Mouse (Mus musculus): ENCODE results near the gene Vnn1. TPM values are rescaled to one million over a fixed set of nuclear protein-coding genes. Genes with fewer than 3 reads are reported as not detected.

Gene Vnn1
- polyA plus RNA-seq, 2 experiments, result 0.96 to 1.1 TPM

DNA sequence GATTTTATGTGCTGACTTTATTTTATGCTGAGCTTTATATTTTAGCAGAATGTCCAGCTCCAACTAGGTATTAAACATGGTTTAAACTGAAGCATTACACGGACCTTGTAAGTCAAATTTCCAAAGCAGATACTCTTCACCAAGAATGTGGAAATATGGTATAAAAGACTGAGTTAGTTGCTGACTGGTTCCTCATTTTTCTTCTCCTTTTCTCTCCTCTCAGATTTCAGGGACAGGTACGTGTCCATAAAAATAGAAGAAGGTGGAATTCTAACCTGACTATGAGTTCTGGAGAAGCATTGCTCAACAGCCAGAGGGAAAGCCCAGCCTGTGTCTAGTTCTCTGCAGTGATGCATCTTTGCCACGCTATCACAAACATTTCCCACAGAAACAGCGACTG is 25.6 kb downstream of the Vnn1 start, which contains the start of gene Taar1:
Gene Taar1 (plus strand): TSS at position 301 of the 400 bp plus-strand sequence.
- H3K27me3 ChIP-seq (ENCODE audit: control insufficient read depth, insufficient read depth, low read length), result no peaks in the 10 kb centered on the region
- no peak for TF ChIP-seq POLR2A (IDR thresholded peaks at IDR 0.05; ENCODE audit: borderline replicate concordance, extremely low read depth, insufficient read depth, insufficient read length)
- DNase-seq (ENCODE audit: low spot score) (no peak), ATAC-seq (ENCODE audit: low FRiP score, low read depth) (no peak)
- no peak within 1 kb of the TSS for H3K9ac ChIP-seq (ENCODE audit: low read depth, low read length, severe bottlenecking)
- H3K9me3 ChIP-seq (ENCODE audit: control insufficient read depth, low read length), result no peaks in the 10 kb centered on the region
- H3K4me2 ChIP-seq (replicated peaks; ENCODE audit: low read depth, low read length, severe bottlenecking), result no peak within 1 kb of the TSS
- no peak within 1 kb of the TSS for H3K4me3 ChIP-seq (replicated peaks; ENCODE audit: low read length)
- no peaks in the 10 kb centered on the region for H3K36me3 ChIP-seq (ENCODE audit: control insufficient read depth, insufficient read depth, low read length)
- H3K4me1 ChIP-seq (ENCODE audit: control insufficient read depth, insufficient read depth, low read length), result no peaks in the 10 kb centered on the region
- no peak within 1 kb of the TSS for H3K27ac ChIP-seq (replicated peaks; ENCODE audit: low read depth, low read length)
- WGBS, result 89% methylated on average over 4 of the region's 4 CpGs

DNA sequence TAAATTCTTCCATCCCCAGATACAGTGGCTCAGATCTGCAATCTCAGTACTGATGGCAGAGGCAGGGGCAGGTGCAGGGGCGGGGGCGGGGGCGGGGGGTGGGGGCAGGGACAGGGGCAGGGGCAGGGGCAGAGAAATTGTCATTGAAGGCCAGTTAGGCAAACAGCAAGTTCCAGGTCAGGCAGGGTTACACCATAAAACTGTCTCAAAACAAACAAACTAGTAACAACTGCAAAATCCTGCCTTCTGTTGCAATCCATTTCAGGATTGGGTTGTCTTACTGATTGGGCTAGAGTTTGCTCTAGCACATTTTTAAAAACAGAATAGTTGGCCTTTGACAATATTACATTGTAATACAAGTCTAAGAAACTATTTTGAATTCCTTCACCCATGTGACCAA is 28.0 kb downstream of the Vnn1 start:
- WGBS, result 50% methylated on average over 3 of the region's 3 CpGs
- no peaks in the 10 kb centered on the region for H3K9me3 ChIP-seq (ENCODE audit: control insufficient read depth, low read length)
- no peak overlapping the region for H3K4me3 ChIP-seq (replicated peaks; ENCODE audit: low read length)
- no peak for TF ChIP-seq POLR2A (IDR thresholded peaks at IDR 0.05; ENCODE audit: borderline replicate concordance, extremely low read depth, insufficient read depth, insufficient read length)
- H3K4me2 ChIP-seq (replicated peaks; ENCODE audit: low read depth, low read length, severe bottlenecking), result no peak overlapping the region
- no peaks in the 10 kb centered on the region for H3K27me3 ChIP-seq (ENCODE audit: control insufficient read depth, insufficient read depth, low read length)
- ATAC-seq (ENCODE audit: low FRiP score, low read depth), result no peak
- H3K4me1 ChIP-seq (ENCODE audit: control insufficient read depth, insufficient read depth, low read length), result no peaks in the 10 kb centered on the region
- no peak overlapping the region for H3K9ac ChIP-seq (ENCODE audit: low read depth, low read length, severe bottlenecking)
- H3K27ac ChIP-seq (replicated peaks; ENCODE audit: low read depth, low read length), result no peak overlapping the region
- no peak for DNase-seq (ENCODE audit: low spot score)
- H3K36me3 ChIP-seq (ENCODE audit: control insufficient read depth, insufficient read depth, low read length), result no peaks in the 10 kb centered on the region

DNA sequence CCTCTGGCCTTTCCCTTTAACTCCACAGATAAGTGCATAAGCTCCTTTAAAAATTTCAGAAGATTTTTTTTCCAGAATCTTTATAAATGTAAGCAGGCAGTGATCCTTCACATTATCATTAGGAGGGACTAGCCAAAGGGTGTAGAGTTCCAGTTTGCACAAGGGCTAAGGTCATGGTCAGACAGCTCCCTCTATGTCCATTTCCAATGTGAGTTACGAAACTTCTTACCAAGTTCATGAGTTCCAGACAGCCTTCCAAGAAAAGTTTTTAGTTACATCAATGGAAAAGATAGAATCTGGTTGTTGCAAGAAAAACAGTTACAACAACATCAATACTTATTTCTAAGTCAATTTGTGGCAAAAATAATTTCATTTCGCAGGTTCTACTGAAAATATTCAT is 29.5 kb downstream of the Vnn1 start:
- WGBS, result 85% methylated on average over 2 of the region's 2 CpGs
- H3K4me3 ChIP-seq (replicated peaks; ENCODE audit: low read length), result no peak overlapping the region
- H3K36me3 ChIP-seq (ENCODE audit: control insufficient read depth, insufficient read depth, low read length), result no peaks in the 10 kb centered on the region
- no peaks in the 10 kb centered on the region for H3K4me1 ChIP-seq (ENCODE audit: control insufficient read depth, insufficient read depth, low read length)
- no peak overlapping the region for H3K27ac ChIP-seq (replicated peaks; ENCODE audit: low read depth, low read length)
- ATAC-seq (ENCODE audit: low FRiP score, low read depth) (no peak), DNase-seq (ENCODE audit: low spot score) (no peak)
- no peak overlapping the region for H3K4me2 ChIP-seq (replicated peaks; ENCODE audit: low read depth, low read length, severe bottlenecking)
- no peaks in the 10 kb centered on the region for H3K27me3 ChIP-seq (ENCODE audit: control insufficient read depth, insufficient read depth, low read length)
- no peak overlapping the region for H3K9ac ChIP-seq (ENCODE audit: low read depth, low read length, severe bottlenecking)
- H3K9me3 ChIP-seq (ENCODE audit: control insufficient read depth, low read length), result no peaks in the 10 kb centered on the region
- no peak for TF ChIP-seq POLR2A (IDR thresholded peaks at IDR 0.05; ENCODE audit: borderline replicate concordance, extremely low read depth, insufficient read depth, insufficient read length)

DNA sequence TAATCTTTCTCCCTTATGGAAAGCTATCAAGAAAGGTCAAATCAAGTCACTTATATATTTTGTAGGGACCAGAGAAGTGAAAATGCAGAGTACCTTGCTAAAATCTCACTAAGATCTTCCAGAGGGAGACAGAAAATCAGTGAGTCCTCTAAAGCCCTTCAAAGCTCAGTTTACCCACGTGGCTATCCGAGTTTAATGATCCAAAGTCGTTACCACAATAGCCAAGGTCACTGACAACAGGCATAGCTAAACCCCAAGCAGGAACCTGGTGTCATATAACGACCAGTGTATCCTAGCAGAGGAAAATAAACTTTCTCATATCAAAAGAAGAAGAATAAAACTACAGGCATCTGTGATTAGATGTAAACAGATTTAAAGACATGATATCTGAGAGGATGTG is 43.1 kb downstream of the Vnn1 start:
- 22% methylated on average over 4 of the region's 4 CpGs for WGBS

DNA sequence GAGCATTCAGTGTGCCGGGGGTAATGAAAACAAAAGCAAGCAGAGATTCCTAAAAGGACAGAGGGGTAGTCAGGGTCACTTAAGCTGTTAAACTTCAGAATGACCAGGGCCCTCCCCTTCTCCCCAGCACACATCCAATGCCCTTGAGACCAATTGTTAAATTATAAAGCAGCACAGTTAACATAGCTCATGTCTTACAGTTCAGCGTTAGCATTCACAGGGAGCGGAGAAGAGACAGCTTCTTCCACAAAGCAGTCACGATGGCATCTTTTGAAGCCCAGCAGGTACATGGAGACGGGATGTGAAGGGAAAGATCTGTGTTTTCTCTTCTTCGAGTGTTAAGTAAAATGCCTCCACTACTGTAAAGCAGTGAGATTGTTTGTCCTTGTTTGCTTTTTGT is 43.8 kb downstream of the Vnn1 start, which contains the start of gene Taar2:
Gene Taar2 (plus strand): TSS at position 261 of the 400 bp plus-strand sequence.
- H3K4me2 ChIP-seq (replicated peaks; ENCODE audit: low read depth, low read length, severe bottlenecking), result no peak within 1 kb of the TSS
- ATAC-seq (ENCODE audit: low FRiP score, low read depth), result no peak

More for the DNA sequence above, 43.1 kb downstream of the Vnn1 start:
- Histone ChIP-seq H3K4me2 (replicated peaks; ENCODE audit: low read depth, low read length, severe bottlenecking) (no peak overlapping the region), H3K4me3 (replicated peaks; ENCODE audit: low read length) (no peak overlapping the region), H3K4me1 (ENCODE audit: control insufficient read depth, insufficient read depth, low read length) (no peaks in the 10 kb centered on the region), H3K9ac (ENCODE audit: low read depth, low read length, severe bottlenecking) (no peak overlapping the region), H3K27ac (replicated peaks; ENCODE audit: low read depth, low read length) (no peak overlapping the region), H3K27me3 (ENCODE audit: control insufficient read depth, insufficient read depth, low read length) (no peaks in the 10 kb centered on the region), H3K9me3 (ENCODE audit: control insufficient read depth, low read length) (no peaks in the 10 kb centered on the region), H3K36me3 (ENCODE audit: control insufficient read depth, insufficient read depth, low read length) (no peaks in the 10 kb centered on the region)
- no peak for ATAC-seq (ENCODE audit: low FRiP score, low read depth)
- no peak for TF ChIP-seq POLR2A (IDR thresholded peaks at IDR 0.05; ENCODE audit: borderline replicate concordance, extremely low read depth, insufficient read depth, insufficient read length)
- no peak for DNase-seq (ENCODE audit: low spot score)

DNA sequence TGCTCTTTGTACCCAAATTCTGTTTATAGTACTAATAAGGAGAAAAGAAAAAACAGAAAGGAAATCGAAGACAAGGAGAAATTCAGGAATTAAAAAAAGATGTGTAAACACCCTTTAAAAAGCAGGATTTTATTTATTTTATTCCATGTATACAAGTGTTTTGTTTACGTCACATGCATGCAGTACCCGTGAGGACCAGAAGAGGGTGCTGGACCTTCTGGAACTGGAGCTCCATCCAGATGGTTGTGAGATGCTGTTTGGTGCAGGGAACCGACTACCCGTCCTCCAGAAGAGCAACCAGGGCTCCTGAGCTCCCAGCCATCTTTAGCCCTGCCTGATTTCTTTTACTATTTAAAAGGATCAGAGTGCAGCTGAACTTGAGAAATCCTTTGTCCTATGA is 48.0 kb downstream of the Vnn1 start:
- Histone ChIP-seq H3K9ac (ENCODE audit: low read depth, low read length, severe bottlenecking) (no peak overlapping the region), H3K4me2 (replicated peaks; ENCODE audit: low read depth, low read length, severe bottlenecking) (no peak overlapping the region), H3K4me3 (replicated peaks; ENCODE audit: low read length) (no peak overlapping the region), H3K9me3 (ENCODE audit: control insufficient read depth, low read length) (no peaks in the 10 kb centered on the region), H3K27ac (replicated peaks; ENCODE audit: low read depth, low read length) (no peak overlapping the region), H3K27me3 (ENCODE audit: control insufficient read depth, insufficient read depth, low read length) (no peaks in the 10 kb centered on the region), H3K4me1 (ENCODE audit: control insufficient read depth, insufficient read depth, low read length) (no peaks in the 10 kb centered on the region), H3K36me3 (ENCODE audit: control insufficient read depth, insufficient read depth, low read length) (no peaks in the 10 kb centered on the region)
- 79% methylated on average over 5 of the region's 5 CpGs for WGBS
- ATAC-seq (ENCODE audit: low FRiP score, low read depth), result no peak
- TF ChIP-seq POLR2A (IDR thresholded peaks at IDR 0.05; ENCODE audit: borderline replicate concordance, extremely low read depth, insufficient read depth, insufficient read length), result no peak
- DNase-seq (ENCODE audit: low spot score), result no peak

More for the DNA sequence above, 43.8 kb downstream of the Vnn1 start, which contains the start of gene Taar2:
- Histone ChIP-seq H3K4me3 (replicated peaks; ENCODE audit: low read length) (no peak within 1 kb of the TSS), H3K9me3 (ENCODE audit: control insufficient read depth, low read length) (no peaks in the 10 kb centered on the region), H3K9ac (ENCODE audit: low read depth, low read length, severe bottlenecking) (no peak within 1 kb of the TSS), H3K27me3 (ENCODE audit: control insufficient read depth, insufficient read depth, low read length) (no peaks in the 10 kb centered on the region), H3K27ac (replicated peaks; ENCODE audit: low read depth, low read length) (no peak within 1 kb of the TSS), H3K4me1 (ENCODE audit: control insufficient read depth, insufficient read depth, low read length) (no peaks in the 10 kb centered on the region), H3K36me3 (ENCODE audit: control insufficient read depth, insufficient read depth, low read length) (no peaks in the 10 kb centered on the region)
- WGBS, result 60% methylated on average over 6 of the region's 6 CpGs
- no peak for TF ChIP-seq POLR2A (IDR thresholded peaks at IDR 0.05; ENCODE audit: borderline replicate concordance, extremely low read depth, insufficient read depth, insufficient read length)
- DNase-seq (ENCODE audit: low spot score), result no peak
